Mouse (Mus musculus) testis, postnatal 10 days (tissue): Measurements from ENCODE around the gene Tlr13.
A peak's percentile ranks its signal among the peaks of the same experiment; 100 is the strongest.

Experiments
- DNase-seq: peaks from one replicate; pipeline ENCODE4 v3.0.0; 2021; ENCODE audit warnings: low spot score

The Tlr13 gene

DNA sequence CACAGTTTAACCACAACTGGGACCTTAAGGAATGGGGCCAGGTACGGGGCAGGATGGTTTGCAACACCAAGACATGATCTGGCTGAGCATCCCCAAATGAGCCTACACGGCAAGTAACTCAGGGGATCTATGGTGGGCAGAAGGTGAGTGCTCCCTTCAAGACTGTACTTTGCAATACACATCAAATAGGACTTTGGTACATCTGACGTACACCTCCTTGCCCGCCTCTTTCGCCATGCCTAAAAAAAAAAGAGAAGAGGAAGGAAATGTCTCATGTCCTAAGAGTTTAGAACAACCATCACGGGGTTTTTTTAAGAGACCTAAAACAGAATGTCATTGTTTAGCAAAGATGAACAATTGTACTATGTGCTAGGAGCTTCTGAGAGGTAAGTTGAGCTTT, at the start of gene Tlr13:
Gene Tlr13, plus strand, starts transcription at position 269 of the 400 bp plus-strand sequence.
- no peak for DNase-seq

DNA sequence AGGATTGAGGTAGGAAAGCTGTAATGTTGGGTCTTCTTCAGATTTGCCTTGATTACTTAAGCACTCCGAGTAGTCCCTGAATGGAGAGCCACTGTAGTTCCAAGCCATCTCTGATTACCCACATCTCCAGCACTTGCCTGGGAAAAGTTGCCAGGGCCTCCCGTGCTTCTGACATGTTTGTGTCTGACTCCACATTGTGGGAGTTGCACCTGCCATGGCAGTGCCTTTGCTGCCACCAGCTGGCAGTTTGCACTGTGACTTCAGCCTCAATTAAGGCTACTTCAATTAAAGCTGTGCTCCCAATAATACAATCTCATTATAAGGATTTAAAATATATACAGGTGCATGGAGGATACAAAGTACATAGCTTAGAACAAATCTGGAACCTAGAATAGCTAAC, 37.5 kb upstream of the Tlr13 start:
- DNase-seq: peak; percentile 52

DNA sequence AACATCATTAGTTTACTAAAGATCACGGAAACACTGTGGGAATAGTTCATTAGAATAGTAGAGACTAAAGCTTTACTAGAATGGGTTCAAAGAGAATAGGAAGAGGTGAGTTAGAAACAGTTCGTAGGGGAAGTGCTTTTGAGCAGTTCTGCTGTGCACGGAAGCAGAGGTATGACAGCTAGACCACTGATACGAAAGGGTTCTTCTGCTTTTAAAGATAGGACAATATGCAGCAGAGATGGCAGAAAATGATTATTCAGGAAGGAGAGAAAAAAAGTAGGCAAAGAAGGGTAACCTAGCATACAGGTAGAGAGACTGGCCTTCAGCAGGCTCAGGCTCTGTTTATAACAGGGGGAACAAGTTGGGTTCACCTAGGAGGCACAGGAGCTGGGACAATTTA, 29.1 kb upstream of the Tlr13 start:
- DNase-seq: no peak

DNA sequence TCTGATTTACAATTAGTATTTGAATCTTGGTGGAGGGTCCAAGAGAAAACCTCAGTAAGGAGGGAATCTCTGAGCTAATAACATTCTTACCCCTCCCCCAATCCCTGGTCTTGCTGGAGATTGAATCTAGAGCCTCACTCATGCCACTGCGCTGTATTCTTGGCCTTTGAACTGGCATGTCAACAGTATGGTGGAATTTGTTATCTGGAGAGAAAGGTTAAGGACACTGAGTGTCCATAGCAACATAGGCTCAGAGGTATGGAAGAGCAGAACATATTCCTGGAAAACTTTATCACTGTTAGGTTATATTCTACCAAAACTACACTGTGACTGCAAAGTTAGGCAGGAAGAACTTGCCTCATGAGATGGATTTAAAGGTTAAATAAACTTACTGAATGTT, 28.3 kb upstream of the Tlr13 start:
- no peak for DNase-seq

DNA sequence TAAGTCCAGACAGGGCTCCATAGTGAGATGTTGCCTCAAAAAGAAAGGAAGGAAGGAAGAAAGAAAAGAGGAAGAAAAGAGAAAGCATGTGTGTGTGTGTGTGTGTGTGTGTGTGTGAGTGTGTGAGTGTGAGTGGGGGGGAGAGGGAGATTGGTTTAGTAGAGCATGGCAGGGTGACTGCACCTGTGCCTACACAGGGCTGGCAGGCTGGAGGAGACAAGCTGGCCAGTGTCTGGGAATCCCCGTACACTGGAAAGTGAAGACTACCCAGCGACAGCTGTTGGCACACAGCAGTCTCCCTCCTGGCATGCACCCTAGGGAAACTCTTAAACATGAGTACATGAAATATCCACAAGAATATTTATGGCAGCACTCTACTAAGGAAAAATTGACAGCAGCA, 20.2 kb upstream of the Tlr13 start:
- no peak for DNase-seq

DNA sequence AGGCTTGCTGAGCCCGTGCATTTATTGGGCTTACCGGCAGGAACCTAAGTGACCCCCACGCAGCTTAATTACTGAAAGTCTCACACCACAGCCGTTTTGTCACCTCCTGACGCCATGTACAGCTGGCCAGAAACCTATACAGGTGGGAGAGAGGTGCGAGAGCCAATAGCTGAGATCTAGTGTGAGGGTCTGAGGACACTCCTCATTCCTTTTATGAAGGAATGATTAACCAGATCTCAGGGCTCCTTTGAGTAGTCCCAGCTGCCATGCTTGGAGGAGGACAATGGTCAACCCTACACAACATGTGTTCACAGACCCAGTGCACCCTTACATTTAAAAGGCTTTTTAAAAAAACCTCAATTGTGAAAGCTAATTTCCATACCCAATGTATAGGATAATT, 14.7 kb upstream of the Tlr13 start:
- DNase-seq: no peak

DNA sequence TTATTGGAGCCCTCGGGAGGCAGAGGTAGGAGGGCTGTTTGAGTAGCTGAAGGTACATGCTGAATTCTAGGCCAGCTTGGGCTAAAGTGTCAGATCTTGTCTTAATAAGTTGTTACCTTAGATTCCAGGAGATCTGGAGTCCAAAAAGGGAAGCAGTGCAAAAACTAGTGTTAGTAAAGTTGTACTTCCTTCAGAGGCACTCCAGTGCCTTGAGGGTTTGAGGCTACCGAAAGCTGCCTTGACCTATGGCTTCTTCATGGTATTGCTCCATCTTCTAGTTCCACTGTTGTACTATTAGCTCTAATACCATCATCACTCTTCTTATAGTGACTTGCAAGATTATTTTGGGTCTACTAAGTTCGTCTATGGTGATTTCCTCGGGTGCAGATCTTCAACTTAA, 13.1 kb upstream of the Tlr13 start:
- no peak for DNase-seq

DNA sequence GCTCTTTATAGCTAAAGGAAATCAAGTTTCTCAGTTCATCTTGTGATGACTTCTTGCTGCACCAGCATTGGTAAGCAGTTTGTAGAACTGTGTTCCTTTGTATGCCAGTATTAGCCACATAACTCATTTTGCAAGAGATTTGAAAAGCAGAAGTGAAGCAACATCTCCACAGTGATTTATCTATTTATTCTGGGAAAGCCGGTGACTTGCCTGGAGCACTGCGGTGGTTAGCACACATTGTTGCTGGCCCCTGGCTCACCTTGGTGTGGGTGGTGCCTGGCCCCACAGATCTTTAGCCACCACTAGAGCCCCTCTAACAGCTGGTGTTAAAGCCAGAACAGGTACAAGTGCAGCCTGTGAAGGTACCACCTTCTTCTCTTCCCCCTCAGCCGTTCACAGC, 8.1 kb upstream of the Tlr13 start:
- DNase-seq: no peak

DNA sequence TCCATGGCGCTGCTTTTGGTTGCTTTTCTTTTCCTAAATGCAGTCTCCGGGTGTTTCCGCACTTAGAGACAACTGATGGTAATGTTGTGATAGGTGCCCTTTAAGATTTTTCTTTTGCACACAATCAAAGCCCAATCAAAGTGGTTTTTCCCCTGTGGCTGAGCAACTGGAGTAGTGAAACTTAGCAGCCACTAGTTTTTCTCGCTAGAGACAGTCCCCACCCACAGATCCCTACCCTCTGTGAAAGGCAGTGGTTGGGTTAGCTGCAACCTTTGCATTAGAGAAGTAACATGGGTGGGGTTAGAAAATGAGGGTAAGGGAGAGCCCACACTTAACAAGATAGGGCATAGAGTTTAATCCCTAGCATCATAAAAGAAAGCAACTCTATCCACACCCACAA, 7.5 kb upstream of the Tlr13 start:
- no peak for DNase-seq

DNA sequence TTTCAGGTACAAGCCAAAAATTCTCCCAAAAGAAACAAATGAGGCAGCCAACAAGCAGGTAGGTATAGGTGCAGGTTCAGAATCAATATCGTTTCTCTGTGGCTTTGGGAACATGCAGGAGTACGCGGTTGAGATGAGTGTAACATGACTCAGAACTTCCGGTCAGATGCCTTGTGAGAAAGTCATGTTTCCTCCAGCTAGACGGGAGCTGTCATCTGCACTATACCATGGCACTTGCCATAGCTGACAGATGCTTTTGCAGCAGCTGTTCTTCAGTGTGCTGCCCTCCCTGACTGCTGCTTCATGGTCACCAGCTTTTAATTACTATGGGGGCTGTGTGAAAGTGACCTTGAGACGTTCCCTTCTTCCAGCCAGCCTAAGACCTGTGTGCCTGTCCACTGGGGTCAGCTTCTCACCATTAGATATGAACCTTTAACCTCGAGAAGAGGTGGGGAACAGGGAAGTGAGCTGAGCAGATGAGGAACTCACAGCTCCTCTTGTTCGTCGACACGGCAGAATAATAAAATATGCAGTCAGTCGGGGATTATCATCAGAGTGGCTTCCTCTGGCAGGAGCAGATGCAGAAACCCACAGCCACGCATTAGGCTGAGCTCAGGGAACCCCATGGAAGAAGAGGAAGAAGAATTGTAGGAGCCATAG, 7.0 kb upstream of the Tlr13 start:
- no peak for DNase-seq

DNA sequence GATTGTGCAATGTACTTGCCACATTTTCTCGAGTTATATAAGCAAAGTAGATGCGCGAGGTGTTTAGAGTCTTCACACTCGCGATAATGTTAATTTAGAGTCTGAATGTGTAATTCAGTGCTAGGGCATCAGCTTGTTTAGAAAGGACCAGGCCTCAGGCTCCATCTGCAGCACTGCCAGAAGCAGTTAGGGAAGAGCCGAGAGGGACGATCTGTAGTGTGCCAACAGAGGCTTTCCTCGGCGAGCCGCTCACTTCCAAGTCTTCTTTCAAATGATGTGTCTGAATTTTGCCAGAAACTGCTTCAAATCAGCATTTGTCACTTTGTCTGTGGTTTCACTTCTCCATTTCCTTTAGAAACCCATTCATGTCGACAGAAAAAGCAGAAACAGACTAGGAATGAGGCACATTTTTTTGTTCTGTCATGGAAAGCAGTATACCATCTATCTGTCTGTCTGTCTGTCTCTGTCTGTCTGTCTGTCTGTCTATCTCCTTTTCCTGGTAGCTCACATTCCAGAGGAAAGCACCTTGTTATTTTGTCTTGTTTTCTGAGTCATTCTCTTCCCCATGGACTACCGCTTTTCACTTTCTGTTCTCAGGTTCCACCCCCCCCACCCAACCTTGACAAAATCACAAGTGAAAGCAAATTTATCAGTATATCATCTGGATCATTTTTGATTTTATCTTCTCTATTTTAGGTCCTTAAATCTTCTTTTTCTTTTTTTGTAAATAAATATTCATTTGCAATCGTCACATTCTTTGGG, 3.5 kb upstream of the Tlr13 start:
- no peak for DNase-seq

DNA sequence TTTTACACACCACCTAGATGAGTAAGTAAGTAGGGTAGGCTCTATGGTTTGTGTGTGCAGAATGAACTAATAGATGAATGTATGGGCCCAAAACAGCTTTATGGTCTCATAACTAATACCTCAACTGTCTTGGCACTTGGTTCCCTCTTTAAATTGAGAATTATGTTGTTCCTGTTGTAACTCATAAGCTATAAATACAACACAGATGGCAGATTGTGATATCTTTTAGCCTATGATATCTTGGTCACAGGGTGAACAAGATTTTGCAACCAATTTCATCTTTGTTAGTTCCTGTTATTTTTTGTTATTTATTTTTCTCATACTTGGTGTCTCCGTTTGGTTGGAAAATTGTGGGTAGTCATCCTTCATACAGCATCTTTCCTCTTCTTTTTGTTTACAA, 5.2 kb downstream of the Tlr13 start:
- no peak for DNase-seq

DNA sequence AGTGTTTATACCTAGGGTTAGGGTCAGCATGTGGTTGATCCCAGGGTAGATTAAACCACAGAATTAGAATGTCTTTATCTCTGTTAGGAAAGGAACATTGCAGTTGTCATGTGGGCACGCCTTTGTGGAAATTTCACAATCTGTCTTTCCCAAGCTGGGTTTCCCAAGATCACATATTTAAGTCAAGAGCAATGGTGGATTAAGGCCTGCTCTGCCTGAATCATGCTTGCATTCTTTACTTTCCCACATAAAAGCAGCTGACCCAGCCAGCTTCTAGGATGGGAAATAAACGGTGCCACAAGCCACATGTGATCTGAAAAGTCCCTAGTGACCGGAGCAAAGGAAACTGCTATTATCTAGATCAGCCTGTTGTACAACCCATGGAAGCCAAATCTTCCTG, 6.5 kb downstream of the Tlr13 start:
- DNase-seq: no peak

DNA sequence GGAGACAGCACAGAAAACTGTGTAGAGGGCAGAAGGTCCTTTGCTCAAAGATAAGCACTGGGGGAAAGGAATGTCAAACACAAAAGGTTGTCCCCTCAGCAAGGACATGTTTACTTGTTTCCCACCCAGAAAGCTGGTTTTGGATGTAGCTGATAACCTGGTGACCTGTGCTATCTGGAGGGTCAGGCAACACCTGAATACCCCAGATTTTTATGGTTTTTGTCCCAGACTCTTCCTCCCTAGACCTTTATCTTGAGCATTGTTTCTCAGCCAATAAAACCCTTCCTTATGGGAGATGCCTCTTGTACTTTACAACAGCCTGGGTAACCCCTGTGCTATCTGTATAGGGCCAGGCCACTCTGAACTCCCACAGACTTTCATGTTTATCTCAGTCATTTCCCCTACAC, 11.2 kb downstream of the Tlr13 start:
- DNase-seq: no peak

DNA sequence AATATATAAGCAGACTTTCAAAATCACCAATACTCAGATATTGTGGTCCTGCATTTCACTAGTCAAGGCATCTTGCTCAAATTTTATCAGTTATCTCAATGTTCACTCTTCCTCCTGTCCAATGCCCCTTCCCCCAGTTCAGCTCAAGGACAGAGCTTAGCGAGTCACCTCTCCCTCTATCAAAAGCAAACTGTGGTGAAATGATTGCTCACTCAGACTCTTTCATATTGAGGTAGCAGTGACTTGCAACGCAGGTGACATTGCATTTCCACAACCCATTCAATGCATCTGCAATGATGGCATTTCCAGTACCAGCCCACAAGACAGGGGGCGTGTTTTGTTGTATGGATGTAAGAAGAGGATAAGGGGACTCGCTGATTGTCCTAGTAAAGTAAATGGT, 12.9 kb downstream of the Tlr13 start:
- DNase-seq: no peak

DNA sequence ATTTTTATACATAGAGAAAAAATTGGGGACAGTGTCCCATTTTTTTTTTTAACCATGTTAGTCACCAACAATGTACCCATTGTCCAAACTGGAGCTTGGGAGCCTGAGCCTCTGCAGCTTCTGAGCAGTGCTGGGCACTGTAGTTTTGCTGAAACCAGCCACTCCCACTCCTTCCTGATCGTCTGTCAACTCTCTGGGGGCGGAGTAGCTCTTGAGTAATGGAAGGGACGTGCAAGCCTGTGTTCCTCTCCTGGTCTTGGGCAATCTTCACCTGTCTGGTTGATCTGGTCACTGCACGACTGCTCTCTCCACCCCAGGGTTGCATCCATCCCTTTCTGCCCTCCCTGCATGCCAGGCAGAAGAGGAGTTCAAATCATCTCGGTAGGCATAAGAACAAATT, 21.0 kb downstream of the Tlr13 start:
- no peak for DNase-seq

DNA sequence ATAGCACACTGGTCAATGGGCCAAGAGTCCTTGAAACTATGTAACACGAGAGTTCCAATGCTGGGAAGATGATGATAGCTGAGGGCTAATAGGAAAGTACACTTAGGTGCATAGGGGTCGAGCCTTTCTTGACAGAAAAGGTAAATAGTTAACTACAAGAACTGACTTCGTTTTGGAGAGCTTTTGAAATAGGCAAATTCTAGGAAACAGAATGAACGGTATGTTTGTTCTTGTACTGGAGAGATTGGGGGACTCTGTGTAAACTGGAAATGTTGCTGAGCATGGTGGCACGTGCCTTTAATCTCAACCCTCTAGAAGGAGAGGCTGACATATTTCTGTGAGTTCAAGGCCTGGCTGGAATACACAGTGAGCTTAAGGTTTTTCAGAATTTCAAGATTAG, 21.6 kb downstream of the Tlr13 start:
- DNase-seq: no peak

DNA sequence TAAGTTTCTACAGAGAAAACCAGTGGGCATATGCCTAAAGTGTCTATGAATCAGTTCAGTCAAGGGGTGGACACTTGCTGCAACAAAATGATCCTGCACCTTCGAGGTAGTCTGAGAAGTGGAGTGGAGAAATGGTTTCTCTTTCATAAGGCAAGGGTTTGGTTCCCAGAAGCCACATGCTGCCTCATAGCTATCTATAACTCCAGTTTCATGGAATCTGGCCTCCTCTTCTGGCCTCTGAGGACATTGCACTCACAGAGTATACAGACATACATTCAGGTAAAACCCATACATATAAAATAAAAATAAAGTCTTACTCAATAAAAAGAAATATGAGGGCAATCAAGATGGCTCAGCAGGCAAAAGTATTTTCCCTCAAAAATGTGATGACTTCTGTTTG, 22.1 kb downstream of the Tlr13 start:
- DNase-seq: no peak

DNA sequence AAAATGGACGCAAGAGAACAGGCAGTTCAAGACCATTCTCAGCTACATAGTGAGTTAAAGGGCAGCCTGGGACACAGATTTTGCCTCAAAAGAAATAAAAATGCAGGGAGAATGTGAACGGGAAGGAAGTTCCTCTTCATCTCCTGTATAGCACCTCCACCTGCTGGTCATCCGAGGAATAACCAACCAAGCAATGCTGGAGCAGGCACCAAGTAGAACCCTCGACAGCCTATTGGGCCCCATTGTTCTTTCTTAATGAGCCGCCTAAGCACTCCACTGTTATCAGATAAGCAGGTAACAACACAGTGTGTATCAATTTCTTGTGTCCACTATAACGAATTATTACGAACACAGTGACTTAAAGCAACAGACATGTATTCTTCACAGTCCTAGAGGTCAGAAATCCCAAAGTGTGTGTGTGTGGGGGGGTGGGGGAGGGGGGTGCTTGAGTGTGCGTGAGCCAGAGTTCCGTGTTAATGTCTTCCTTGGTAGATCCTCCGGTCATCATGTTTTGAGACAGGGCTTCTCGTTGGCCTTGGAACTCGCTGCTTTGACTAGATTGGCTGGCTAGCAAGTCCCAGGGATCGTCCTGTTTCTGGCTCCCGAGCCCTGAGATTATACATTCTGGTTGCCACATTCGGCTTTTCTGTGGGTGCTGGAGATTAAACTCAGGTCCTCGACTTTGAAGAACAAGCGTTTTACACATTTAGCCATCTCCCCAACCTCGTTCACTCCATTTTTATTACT, 28.3 kb downstream of the Tlr13 start:
- peak; percentile 80 for DNase-seq

DNA sequence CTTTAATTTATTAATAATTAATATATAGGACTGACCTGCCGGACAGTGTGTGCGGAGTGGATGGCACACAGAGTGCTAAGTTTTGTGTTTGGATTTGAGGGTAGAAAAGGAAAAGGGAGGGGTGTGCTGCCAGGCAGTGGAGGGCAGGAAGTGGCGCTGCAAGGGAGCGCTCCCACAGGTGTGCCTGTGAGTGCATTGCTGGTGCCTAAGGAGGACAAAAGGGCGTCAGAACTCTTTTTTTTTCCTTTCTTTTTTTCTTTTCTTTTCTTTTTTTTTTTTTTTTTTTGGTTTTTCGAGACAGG, 28.8 kb downstream of the Tlr13 start:
- DNase-seq: no peak

DNA sequence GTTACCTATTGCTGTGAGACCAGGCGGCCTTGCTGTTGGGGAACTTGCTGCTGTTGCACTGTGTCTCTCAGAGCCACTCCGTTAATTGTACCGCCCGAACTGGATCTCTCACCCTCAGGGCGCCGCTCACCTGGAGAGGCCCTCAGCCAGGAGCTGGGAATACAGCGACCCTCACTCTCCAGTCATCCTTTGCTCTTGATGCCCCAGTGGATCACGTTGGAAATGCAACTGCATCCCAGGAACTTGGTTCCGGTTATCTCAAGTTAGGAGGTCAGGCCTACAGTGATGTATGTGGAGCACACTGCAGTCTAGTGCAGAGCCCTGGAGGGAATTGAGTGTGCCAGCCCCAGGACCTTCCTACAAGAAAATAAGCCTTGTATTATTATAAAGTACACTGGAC, 33.3 kb downstream of the Tlr13 start:
- DNase-seq: no peak

DNA sequence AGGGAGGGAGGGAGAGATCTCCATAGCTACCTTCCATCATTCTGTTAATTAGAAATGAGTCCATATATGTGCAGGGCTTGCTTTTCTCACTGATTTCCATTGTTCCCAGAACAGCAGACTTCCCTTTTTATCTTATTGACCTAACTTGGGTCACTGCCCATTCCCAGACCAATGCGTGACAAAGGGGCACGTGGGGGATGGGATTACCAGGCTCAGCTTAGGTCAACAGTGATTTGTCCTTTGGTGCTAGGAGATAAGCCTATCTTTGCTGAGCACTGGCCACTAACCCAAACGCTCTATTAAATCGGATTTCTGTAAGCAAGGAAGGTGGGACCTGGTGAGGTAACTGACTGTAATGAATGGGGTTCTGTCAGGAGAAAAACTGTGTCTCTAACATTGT, 41.3 kb downstream of the Tlr13 start:
- no peak for DNase-seq

DNA sequence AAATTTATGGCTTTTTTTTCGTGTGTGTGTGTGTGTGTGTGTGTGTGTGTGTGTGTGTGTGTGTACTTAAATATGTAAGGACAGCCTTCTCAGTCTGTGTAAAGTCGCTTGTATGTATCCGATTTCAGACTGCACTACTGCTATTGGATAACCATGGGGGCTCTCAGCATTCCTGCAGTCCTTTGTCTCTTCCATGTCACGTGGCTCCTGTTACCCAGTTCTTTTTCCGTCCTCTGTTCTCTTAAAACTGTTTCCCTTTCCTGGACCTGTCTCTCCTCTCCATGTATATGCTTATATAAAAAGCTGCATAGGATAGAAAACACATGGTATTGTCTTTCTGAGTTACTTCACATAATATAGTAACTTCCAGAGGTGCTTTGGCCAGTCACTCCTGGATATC, 42.7 kb downstream of the Tlr13 start:
- no peak for DNase-seq
